Mouse (Mus musculus) hindbrain, embryonic 11.5 days (tissue): ENCODE measurements at regions not wholly inside any gene's neighbourhood (a gene's known extent, or its start where the extent isn't known, plus 50 kb on each side); places are given as distances from the start of the nearest gene placed in this dataset.

ENCODE experiments used
- ATAC-seq: fragments of 200-750 bp; cut with Nextera tagmentation; 2 replicates; pipeline ENCODE4 v1.8.0; 2017; ENCODE audit warnings: mild to moderate bottlenecking, moderate TSS enrichment, moderate library complexity; ENCODE audit not compliant: low FRiP score
- DNase-seq: peaks from one replicate; pipeline ENCODE4 v3.0.0-alpha.2; 2015; ENCODE audit warnings: low spot score
- H3K27ac ChIP-seq: fragments of 300-500 bp; sonication (generic); 2 replicates; pipeline ENCODE4 v1.5.1; 2014; ENCODE audit warnings: mild to moderate bottlenecking, low read depth, low read length
- H3K27me3 ChIP-seq: fragments of 300-500 bp; sonication (generic); 2 replicates; pipeline ENCODE4 v1.6.1; 2014; ENCODE audit warnings: mild to moderate bottlenecking, low read length, moderate library complexity, mixed read lengths; ENCODE audit not compliant: control insufficient read depth, insufficient read depth
- H3K36me3 ChIP-seq: fragments of 300-500 bp; sonication (generic); 2 replicates; pipeline ENCODE4 v1.6.1; 2014; ENCODE audit warnings: mild to moderate bottlenecking, low read length, moderate library complexity, mixed read lengths; ENCODE audit not compliant: control insufficient read depth, insufficient read depth
- H3K4me1 ChIP-seq: fragments of 300-500 bp; sonication (generic); replicated peaks from 2 replicates; pipeline ENCODE4 v1.6.1; 2014; ENCODE audit warnings: low read length, mixed read lengths; ENCODE audit not compliant: control insufficient read depth, insufficient read depth
- H3K4me2 ChIP-seq: fragments of 300-500 bp; sonication (generic); replicated peaks from 2 replicates; pipeline ENCODE4 v1.6.1; 2014; ENCODE audit warnings: mild to moderate bottlenecking, low read depth, low read length
- H3K4me3 ChIP-seq: fragments of 300-500 bp; sonication (generic); 2 replicates; pipeline ENCODE4 v1.5.1; 2014; ENCODE audit warnings: low read depth, low read length
- H3K9ac ChIP-seq: fragments of 300-500 bp; sonication (generic); 2 replicates; pipeline ENCODE4 v1.6.1; 2014; ENCODE audit warnings: low read depth, low read length
- H3K9me3 ChIP-seq: fragments of 300-500 bp; sonication (generic); 2 replicates; pipeline ENCODE4 v1.6.1; 2016; ENCODE audit warnings: low read length; ENCODE audit not compliant: control insufficient read depth
- WGBS: fragments of 180-500 bp; shearing (Covaris S2); extraction: QIAGEN DNeasy Blood & Tissue Kit; methylation state at CpG from one replicate; pipeline ENCODE4 v1.1.7; 2014; 5-methylcytosine and 5-hydroxymethylcytosine counted together

GRCm38 (mm10) chr2:123103530-123103929, 338.5 kb downstream of the Sqor start:
- no peaks in the 10 kb centered on the region for H3K27me3 ChIP-seq
- H3K4me1 ChIP-seq: no peaks in the 10 kb centered on the region
- H3K9ac ChIP-seq: no peak overlapping the region
- ATAC-seq (no peak), DNase-seq (no peak)
- no peak overlapping the region for H3K4me2 ChIP-seq
- no peaks in the 10 kb centered on the region for H3K9me3 ChIP-seq
- H3K36me3 ChIP-seq: no peaks in the 10 kb centered on the region
- 76% methylated on average over 4 of the region's 4 CpGs for WGBS
- no peak overlapping the region for H3K27ac ChIP-seq
- H3K4me3 ChIP-seq: no peak overlapping the region

DNA sequence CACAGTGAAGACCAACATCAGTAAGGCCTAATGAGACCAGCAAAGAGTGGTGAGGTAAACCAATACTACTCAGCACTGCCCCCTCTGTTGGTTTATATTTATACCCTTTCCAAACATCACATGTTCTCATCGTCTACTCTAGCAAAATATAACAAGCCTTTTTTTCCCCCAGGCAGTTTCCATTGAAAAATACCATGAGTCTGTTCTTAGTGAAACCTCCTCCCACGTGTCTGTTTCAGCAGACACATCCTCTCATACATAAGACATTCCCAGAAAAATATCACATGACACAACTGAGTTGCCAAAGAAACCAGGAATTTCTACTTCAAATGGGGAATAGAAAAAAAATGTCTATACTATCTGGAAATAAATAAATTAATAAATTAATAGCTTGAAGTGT, 366.5 kb downstream of the Sqor start:
- Histone ChIP-seq H3K27ac (no peak overlapping the region), H3K36me3 (no peaks in the 10 kb centered on the region), H3K4me2 (no peak overlapping the region), H3K4me3 (no peak overlapping the region), H3K27me3 (no peaks in the 10 kb centered on the region), H3K4me1 (no peaks in the 10 kb centered on the region), H3K9me3 (no peaks in the 10 kb centered on the region), H3K9ac (no peak overlapping the region)
- WGBS: 70% methylated on average over 2 of the region's 2 CpGs
- no peak for ATAC-seq
- no peak for DNase-seq

DNA sequence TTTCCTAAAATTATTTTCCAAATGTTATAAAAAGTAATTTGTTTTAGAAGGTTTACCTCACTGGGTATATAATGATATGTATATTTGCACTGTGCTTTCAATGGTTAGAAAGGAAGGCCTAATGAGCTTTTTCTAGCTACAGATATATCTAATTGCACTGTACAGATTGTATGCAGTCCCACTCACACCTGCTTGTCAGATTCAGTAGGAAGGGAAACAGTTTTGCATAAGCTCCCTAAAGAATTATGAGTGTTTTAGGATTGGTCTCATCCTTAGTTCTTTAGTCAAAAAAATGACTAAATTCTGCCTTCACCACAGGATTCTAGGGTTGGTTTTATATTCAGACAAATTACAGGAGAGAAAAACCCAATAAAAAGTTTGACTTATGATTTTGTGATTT, 388.1 kb downstream of the Sqor start:
- no peak for DNase-seq
- ATAC-seq: no peak
- H3K27me3 ChIP-seq: no peaks in the 10 kb centered on the region

GRCm38 (mm10) chr2:123165384-123165783, 400.3 kb downstream of the Sqor start:
- Histone ChIP-seq H3K4me2 (no peak overlapping the region), H3K27me3 (no peaks in the 10 kb centered on the region), H3K4me3 (no peak overlapping the region), H3K4me1 (no peaks in the 10 kb centered on the region), H3K9ac (no peak overlapping the region), H3K36me3 (no peaks in the 10 kb centered on the region), H3K27ac (no peak overlapping the region), H3K9me3 (no peaks in the 10 kb centered on the region)
- ATAC-seq (no peak), DNase-seq (no peak)

More for the DNA sequence above, 388.1 kb downstream of the Sqor start:
- no peaks in the 10 kb centered on the region for H3K9me3 ChIP-seq
- H3K36me3 ChIP-seq: no peaks in the 10 kb centered on the region
- H3K27ac ChIP-seq: no peak overlapping the region
- no peak overlapping the region for H3K4me2 ChIP-seq
- no peaks in the 10 kb centered on the region for H3K4me1 ChIP-seq
- no peak overlapping the region for H3K4me3 ChIP-seq
- no peak overlapping the region for H3K9ac ChIP-seq

GRCm38 (mm10) chr2:123170611-123171010, 405.6 kb downstream of the Sqor start:
- whole genome bisulfite sequencing: 83% methylated on average over 1 of the region's 1 CpGs
- DNase-seq (no peak), ATAC-seq (no peak)
- Histone ChIP-seq H3K27me3 (no peaks in the 10 kb centered on the region), H3K4me3 (no peak overlapping the region), H3K4me2 (no peak overlapping the region), H3K36me3 (no peaks in the 10 kb centered on the region), H3K9me3 (no peaks in the 10 kb centered on the region), H3K9ac (no peak overlapping the region), H3K4me1 (no peaks in the 10 kb centered on the region), H3K27ac (no peak overlapping the region)

DNA sequence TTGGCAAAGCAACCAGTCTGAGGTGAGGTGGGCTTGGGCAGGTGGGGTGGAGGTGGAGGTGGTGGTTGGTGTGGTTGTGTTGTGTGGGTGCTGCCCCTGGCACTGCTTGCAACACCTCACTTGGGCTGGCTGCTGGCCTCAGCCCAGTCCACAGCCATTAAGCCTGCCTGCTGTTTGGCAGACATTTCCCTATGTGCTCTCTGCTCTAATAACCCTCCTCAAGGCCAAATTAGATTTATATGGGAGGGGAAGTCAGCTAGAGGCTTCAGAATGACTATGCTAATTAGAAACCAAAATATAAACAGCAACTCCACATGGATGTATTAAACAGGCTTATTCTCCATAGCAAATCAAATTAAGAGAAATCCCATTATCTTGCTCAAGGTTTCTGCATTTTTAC, 417.2 kb downstream of the Sqor start:
- Histone ChIP-seq H3K4me1 (no peaks in the 10 kb centered on the region), H3K27ac (no peak overlapping the region), H3K4me3 (no peak overlapping the region), H3K27me3 (no peaks in the 10 kb centered on the region), H3K9ac (no peak overlapping the region), H3K36me3 (no peaks in the 10 kb centered on the region), H3K4me2 (no peak overlapping the region), H3K9me3 (no peaks in the 10 kb centered on the region)
- ATAC-seq (no peak), DNase-seq (no peak)

GRCm38 (mm10) chr2:123190795-123191582, 426.0 kb downstream of the Sqor start:
- Histone ChIP-seq H3K9me3 (no peaks in the 10 kb centered on the region), H3K4me2 (no peak overlapping the region), H3K9ac (no peak overlapping the region), H3K27ac (no peak overlapping the region), H3K27me3 (no peaks in the 10 kb centered on the region), H3K4me1 (no peaks in the 10 kb centered on the region), H3K4me3 (no peak overlapping the region), H3K36me3 (no peaks in the 10 kb centered on the region)
- WGBS: 75% methylated on average over 3 of the region's 3 CpGs
- DNase-seq (no peak), ATAC-seq (peak; percentile 57)

DNA sequence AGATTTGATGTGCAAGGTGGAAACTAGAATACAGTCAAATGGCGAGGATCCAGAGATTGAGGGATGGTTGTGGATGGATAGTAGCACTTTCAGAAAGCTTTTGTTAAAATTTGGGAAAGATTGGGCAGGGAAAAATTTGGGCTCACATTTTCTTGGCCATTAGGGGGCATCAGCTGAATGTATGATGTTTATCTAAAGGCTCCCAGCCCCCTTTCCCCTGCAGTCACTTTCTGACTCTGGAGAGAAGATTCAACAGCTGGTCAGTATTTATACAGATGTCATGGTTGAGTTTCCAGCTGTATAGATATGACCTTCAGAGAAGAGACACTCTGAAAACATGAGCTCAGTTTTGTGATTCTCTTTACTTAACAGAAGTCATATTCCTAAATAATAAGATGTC, 429.5 kb downstream of the Sqor start:
- Histone ChIP-seq H3K9ac (no peak overlapping the region), H3K4me2 (no peak overlapping the region), H3K27ac (no peak overlapping the region), H3K4me3 (no peak overlapping the region), H3K9me3 (no peaks in the 10 kb centered on the region), H3K4me1 (no peaks in the 10 kb centered on the region), H3K36me3 (no peaks in the 10 kb centered on the region), H3K27me3 (no peaks in the 10 kb centered on the region)
- 50% methylated on average over 1 of the region's 1 CpGs for WGBS
- ATAC-seq: no peak
- peak; percentile 5 for DNase-seq
